Mouse (Mus musculus): ENCODE measurements around the gene Vti1a. TPM values are rescaled to one million over a fixed set of nuclear protein-coding genes. Genes with fewer than 3 reads are reported as not detected.

The Vti1a gene
- polyA plus RNA-seq, 1 experiment = 17.6 TPM

DNA sequence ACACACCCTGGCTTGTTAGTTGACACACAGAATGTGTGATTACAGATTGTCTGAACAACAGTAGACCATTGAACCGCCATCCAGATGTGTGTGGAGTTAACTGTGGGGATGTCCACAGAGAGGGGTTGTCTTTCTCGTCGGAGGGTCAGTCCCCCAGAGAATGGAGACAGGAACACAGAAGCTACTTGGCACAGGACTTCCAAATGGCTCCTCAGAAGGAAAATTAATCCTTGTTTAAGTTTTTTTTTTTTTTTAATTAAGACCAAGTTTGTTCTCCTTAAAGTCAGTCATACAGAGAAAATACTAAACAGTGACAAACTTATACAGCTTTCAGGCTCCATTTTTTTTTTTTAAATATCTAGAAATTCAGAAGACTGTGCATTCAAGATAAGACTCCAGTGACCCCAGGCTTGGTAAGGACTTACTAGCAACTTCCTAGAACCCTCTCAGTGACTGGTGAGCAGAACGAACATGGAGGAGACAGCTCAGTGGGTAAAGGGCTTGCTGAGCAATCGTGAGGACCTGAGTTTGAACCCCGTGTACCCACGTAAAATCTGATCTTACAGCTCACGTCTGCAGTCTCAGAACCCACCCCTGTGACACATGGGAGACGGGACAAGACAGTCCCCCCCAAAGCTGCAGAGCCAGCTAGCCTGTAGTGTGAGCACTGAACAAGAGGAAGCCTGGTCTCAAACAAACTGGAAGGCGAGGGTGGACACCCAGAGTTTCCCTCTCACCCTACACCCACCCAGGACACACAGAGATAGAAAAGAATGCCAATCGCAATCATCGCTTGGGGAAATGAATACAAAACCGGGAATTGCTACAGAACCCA is 248.2 kb downstream of the Vti1a start:
- Histone ChIP-seq H3K36me3 (ENCODE audit: control insufficient read depth, insufficient read depth, low read length, poor library complexity, severe bottlenecking) (no peaks in the 10 kb centered on the region), H3K9me3 (replicated peaks; ENCODE audit: control insufficient read depth, insufficient read depth, low read length, poor library complexity, severe bottlenecking) (no peaks in the 10 kb centered on the region), H3K27ac (ENCODE audit: insufficient read depth, low read length) (no peak overlapping the region), H3K27me3 (ENCODE audit: control insufficient read depth, insufficient read depth, low read length, poor library complexity, severe bottlenecking) (no peaks in the 10 kb centered on the region), H3K4me1 (ENCODE audit: control insufficient read depth, insufficient read depth, low read length) (no peaks in the 10 kb centered on the region), H3K4me3 (ENCODE audit: low read depth, low read length) (no peak overlapping the region), H3K9ac (ENCODE audit: low read depth, poor library complexity, severe bottlenecking) (no peak overlapping the region)
- TF ChIP-seq CTCF (IDR thresholded peaks at IDR 0.05; ENCODE audit: low read depth, low read length) (no peak), POLR2A (IDR thresholded peaks at IDR 0.05; ENCODE audit: insufficient read depth, low read length) (no peak), EP300 (IDR thresholded peaks at IDR 0.05; ENCODE audit: insufficient read depth, low read depth, low read length) (no peak)

- Histone ChIP-seq H3K27me3 (ENCODE audit: control insufficient read depth, insufficient read depth, low read length, poor library complexity, severe bottlenecking) (no peaks in the 10 kb centered on the region), H3K9ac (ENCODE audit: low read depth, poor library complexity, severe bottlenecking) (no peak overlapping the region), H3K9me3 (replicated peaks; ENCODE audit: control insufficient read depth, insufficient read depth, low read length, poor library complexity, severe bottlenecking) (no peaks in the 10 kb centered on the region), H3K36me3 (ENCODE audit: control insufficient read depth, insufficient read depth, low read length, poor library complexity, severe bottlenecking) (no peaks in the 10 kb centered on the region), H3K4me1 (ENCODE audit: control insufficient read depth, insufficient read depth, low read length) (no peaks in the 10 kb centered on the region), H3K4me3 (ENCODE audit: low read depth, low read length) (no peak overlapping the region), H3K27ac (ENCODE audit: insufficient read depth, low read length) (no peak overlapping the region)
- TF ChIP-seq EP300 (IDR thresholded peaks at IDR 0.05; ENCODE audit: insufficient read depth, low read depth, low read length) = no peak
- TF ChIP-seq CTCF (IDR thresholded peaks at IDR 0.05; ENCODE audit: low read depth, low read length) = no peak
- TF ChIP-seq POLR2A (IDR thresholded peaks at IDR 0.05; ENCODE audit: insufficient read depth, low read length) = no peak
Measured at GRCm38 (mm10) chr19:55565111-55565510, 249.0 kb downstream of the Vti1a start.

DNA sequence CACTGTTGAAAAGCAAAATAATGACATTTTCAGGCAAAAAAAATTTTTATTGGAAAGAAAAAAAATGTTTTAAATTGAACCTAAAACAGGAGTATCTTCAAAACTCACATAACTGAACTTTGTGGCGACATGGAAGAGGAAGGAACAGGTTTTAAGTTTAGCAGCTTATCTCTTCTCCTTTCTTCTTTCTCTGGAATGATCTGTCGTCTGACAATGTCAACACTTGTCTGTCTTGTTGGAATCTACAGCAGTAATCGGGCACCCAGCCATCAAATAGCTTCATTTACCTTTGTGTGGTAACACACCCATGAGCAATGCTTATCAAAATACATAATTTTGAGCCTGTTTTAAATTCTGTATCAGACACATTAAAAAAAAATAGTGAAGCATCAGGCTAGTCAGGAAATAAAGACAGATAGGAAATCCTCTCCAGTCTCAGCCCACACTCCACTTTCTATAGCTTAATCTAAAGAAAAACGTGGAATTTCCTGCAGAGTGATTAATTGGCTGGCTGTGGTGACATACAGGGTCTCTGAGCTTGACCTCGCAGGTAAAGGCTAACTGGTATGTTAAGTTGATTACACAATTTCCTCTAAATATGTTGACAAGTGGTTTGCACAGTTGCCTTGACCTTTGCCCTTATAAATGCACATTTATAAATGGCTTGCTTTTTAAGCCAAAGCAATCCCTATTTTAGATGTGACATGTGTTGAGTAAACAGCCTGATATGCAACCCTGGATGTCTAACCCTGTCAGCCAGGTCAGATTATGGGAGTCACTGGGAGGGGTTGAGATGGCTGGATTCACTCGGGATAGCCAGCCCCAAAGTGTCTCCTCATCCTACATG is 249.7 kb downstream of the Vti1a start:
- TF ChIP-seq CTCF (IDR thresholded peaks at IDR 0.05; ENCODE audit: low read depth, low read length) (no peak), POLR2A (IDR thresholded peaks at IDR 0.05; ENCODE audit: insufficient read depth, low read length) (no peak), EP300 (IDR thresholded peaks at IDR 0.05; ENCODE audit: insufficient read depth, low read depth, low read length) (no peak)
- Histone ChIP-seq H3K4me3 (ENCODE audit: low read depth, low read length) (no peak overlapping the region), H3K27ac (ENCODE audit: insufficient read depth, low read length) (no peak overlapping the region), H3K9ac (ENCODE audit: low read depth, poor library complexity, severe bottlenecking) (no peak overlapping the region), H3K4me1 (ENCODE audit: control insufficient read depth, insufficient read depth, low read length) (no peaks in the 10 kb centered on the region), H3K36me3 (ENCODE audit: control insufficient read depth, insufficient read depth, low read length, poor library complexity, severe bottlenecking) (no peaks in the 10 kb centered on the region), H3K9me3 (replicated peaks; ENCODE audit: control insufficient read depth, insufficient read depth, low read length, poor library complexity, severe bottlenecking) (no peaks in the 10 kb centered on the region), H3K27me3 (ENCODE audit: control insufficient read depth, insufficient read depth, low read length, poor library complexity, severe bottlenecking) (no peaks in the 10 kb centered on the region)

DNA sequence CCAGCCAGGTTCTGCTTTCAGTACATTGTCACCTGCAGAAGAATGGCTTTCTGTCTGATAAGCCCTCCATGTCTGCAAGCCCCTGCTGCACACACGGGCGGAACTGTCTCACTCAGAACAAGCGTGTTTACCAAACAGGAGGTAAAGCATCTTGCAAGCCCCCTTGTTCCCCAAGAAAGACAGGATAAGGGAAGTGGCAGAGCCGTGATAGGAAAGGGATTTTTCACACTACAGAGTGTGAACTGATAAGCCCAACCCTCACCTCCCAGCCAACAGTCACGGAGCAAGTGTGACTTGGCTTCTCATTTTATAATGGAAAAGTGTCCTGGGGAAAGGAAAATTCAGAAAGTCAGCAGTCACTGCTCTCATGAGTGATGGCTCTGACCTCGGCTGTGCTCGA is 253.0 kb downstream of the Vti1a start:
- Histone ChIP-seq H3K36me3 (ENCODE audit: control insufficient read depth, insufficient read depth, low read length, poor library complexity, severe bottlenecking) (no peaks in the 10 kb centered on the region), H3K27me3 (ENCODE audit: control insufficient read depth, insufficient read depth, low read length, poor library complexity, severe bottlenecking) (no peaks in the 10 kb centered on the region), H3K4me1 (ENCODE audit: control insufficient read depth, insufficient read depth, low read length) (no peaks in the 10 kb centered on the region), H3K27ac (ENCODE audit: insufficient read depth, low read length) (no peak overlapping the region), H3K4me3 (ENCODE audit: low read depth, low read length) (no peak overlapping the region), H3K9me3 (replicated peaks; ENCODE audit: control insufficient read depth, insufficient read depth, low read length, poor library complexity, severe bottlenecking) (no peaks in the 10 kb centered on the region), H3K9ac (ENCODE audit: low read depth, poor library complexity, severe bottlenecking) (no peak overlapping the region)
- no peak for TF ChIP-seq POLR2A (IDR thresholded peaks at IDR 0.05; ENCODE audit: insufficient read depth, low read length)

DNA sequence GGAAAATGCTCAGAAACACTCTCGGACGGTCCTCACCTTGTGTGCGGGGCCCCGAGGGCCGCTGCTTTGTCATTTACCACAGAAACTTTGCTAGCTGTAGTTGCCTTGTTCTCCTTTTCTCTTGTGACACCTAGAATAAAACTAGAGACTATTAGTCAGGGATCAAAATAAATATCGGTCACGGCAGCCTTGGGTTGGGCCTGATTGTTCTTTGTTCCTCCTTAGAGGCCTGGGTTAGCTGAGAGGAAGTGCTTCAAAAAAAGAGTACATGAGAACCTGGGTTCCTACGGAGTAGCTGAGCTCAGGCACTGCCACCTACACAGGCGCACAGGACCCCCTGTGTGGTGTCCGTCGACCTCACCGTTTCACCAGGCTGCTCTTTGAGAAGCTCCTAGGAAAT is 253.8 kb downstream of the Vti1a start:
- Histone ChIP-seq H3K36me3 (ENCODE audit: control insufficient read depth, insufficient read depth, low read length, poor library complexity, severe bottlenecking) (no peaks in the 10 kb centered on the region), H3K9ac (ENCODE audit: low read depth, poor library complexity, severe bottlenecking) (no peak overlapping the region), H3K27me3 (ENCODE audit: control insufficient read depth, insufficient read depth, low read length, poor library complexity, severe bottlenecking) (no peaks in the 10 kb centered on the region), H3K4me3 (ENCODE audit: low read depth, low read length) (no peak overlapping the region), H3K9me3 (replicated peaks; ENCODE audit: control insufficient read depth, insufficient read depth, low read length, poor library complexity, severe bottlenecking) (no peaks in the 10 kb centered on the region), H3K27ac (ENCODE audit: insufficient read depth, low read length) (no peak overlapping the region), H3K4me1 (ENCODE audit: control insufficient read depth, insufficient read depth, low read length) (no peaks in the 10 kb centered on the region)
- no peak for TF ChIP-seq EP300 (IDR thresholded peaks at IDR 0.05; ENCODE audit: insufficient read depth, low read depth, low read length)
- TF ChIP-seq POLR2A (IDR thresholded peaks at IDR 0.05; ENCODE audit: insufficient read depth, low read length) = no peak
- no peak for TF ChIP-seq CTCF (IDR thresholded peaks at IDR 0.05; ENCODE audit: low read depth, low read length)
